ENCODE assay signal across 20 mouse cellular contexts in the genomic region with DNA sequence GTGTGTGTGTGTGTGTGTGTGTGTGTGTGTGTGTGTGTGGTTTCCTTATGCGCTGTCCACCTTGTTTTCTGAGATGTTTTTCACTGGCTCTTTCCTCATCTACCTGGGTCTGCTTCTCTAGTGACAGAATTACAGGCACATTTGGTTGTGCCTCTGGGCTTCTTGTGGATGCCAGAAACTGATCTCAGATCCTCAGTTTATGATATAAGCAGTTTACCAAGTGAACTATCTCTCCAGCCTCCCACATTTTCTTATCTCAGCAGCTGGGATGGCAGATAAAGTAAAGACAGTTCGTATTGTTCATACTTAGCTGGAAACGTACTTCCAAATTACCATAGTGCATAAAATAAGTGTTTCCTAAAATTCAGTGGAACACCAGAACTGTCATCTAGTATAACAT. TPM values are rescaled to one million over a fixed set of nuclear protein-coding genes. Genes with fewer than 3 reads are reported as not detected.
"Had no signal": no experiment of that assay in that cellular context is flagged by ENCODE, and none has a peak within 500 bp of the region (broad histone marks: within the 10 kb centered on the region; RNA-seq: fewer than 3 reads in every experiment).

No protein-coding gene starts in this region.

- H3K4me2 ChIP-seq: limb, embryonic 13.5 days; neural tube, embryonic 15.5 days had no signal

- H3K9me3 ChIP-seq: limb, embryonic 13.5 days; midbrain, embryonic 10.5 days; neural tube, embryonic 15.5 days had no signal

- DNase-seq: kidney, adult 11 months; kidney, adult 9 months; kidney, postnatal 36 days; left cerebral cortex, postnatal 4 days; lung, adult 18-20 months; midbrain, embryonic 14.5 days; thymus, adult 18-20 months; thymus, postnatal 14 days had no signal

- H3K4me3 ChIP-seq: limb, embryonic 13.5 days; midbrain, embryonic 10.5 days; myocyte; neural tube, embryonic 15.5 days had no signal

- H3K27ac ChIP-seq: kidney, postnatal 0 days; limb, embryonic 13.5 days; midbrain, embryonic 10.5 days; neural tube, embryonic 15.5 days; stomach, postnatal 0 days had no signal

- H3K27me3 ChIP-seq: limb, embryonic 13.5 days; neural tube, embryonic 15.5 days had no signal

- H3K36me3 ChIP-seq: limb, embryonic 13.5 days; midbrain, embryonic 10.5 days; neural tube, embryonic 15.5 days had no signal

- H3K4me1 ChIP-seq: limb, embryonic 13.5 days; midbrain, embryonic 10.5 days; neural tube, embryonic 15.5 days had no signal

- H3K9ac ChIP-seq: limb, embryonic 13.5 days; neural tube, embryonic 15.5 days had no signal

RNA-seq across cellular contexts. Expression of a gene that starts 5.5 kb away (rescaled TPM):
- total RNA-seq: layer of hippocampus, adult 18-20 months; layer of hippocampus, postnatal 10 days; left cerebral cortex, adult 18-20 months; left cerebral cortex, postnatal 10 days; left cerebral cortex, postnatal 4 days had no signal
- polyA plus RNA-seq: lung, embryonic 16.5 days; midbrain, embryonic 10.5 days; midbrain, embryonic 14.5 days; myocyte; neural tube, embryonic 11.5 days; neural tube, embryonic 15.5 days; stomach, postnatal 0 days had no signal
